Mouse (Mus musculus) thymus, postnatal 0 days (tissue): ENCODE measurements around the gene Adamts3. TPM values are rescaled to one million over a fixed set of nuclear protein-coding genes. Genes with fewer than 3 reads are reported as not detected.

ENCODE experiments used
- DNase-seq: peaks from one replicate; pipeline ENCODE4 v3.0.0-alpha.2; 2015; ENCODE audit warnings: low spot score
- polyA plus RNA-seq: library from polyadenylated mRNA; unstranded; fragments of >200 nt; fragmentation: Nextera tagmentation; extraction: Ambion mirVana; gene quantifications from 2 replicates; pipeline ENCODE4 v1.2.1, GENCODE M21; 2015

The Adamts3 gene
- polyA plus RNA-seq, 1 experiment from 2014 or later: 1.2 TPM

- no peak for DNase-seq
These were observed 171.8 kb downstream of the Adamts3 start for GRCm38 (mm10) chr5:89711116-89711859.

DNA sequence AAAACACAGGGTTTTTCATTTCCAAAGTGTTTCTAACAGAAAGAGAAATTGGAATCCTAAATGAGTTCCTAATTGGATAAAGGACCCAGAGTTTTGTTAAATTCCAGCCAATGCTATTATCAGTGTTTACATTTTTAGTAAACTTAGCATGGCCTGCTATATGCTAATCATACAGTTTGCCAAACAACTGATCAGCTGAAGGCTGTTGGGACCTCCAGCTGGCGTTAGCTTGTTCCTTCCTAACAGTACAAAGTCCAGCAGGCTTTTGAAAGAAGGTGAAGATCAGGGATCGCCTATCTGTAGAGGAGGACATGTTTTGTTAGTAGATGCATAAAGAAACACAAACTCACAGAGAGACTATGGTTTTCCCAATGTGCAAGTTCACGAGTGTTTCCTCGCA, 173.7 kb downstream of the Adamts3 start:
- no peak for DNase-seq

GRCm38 (mm10) chr5:89704264-89704663, 178.9 kb downstream of the Adamts3 start:
- no peak for DNase-seq

DNA sequence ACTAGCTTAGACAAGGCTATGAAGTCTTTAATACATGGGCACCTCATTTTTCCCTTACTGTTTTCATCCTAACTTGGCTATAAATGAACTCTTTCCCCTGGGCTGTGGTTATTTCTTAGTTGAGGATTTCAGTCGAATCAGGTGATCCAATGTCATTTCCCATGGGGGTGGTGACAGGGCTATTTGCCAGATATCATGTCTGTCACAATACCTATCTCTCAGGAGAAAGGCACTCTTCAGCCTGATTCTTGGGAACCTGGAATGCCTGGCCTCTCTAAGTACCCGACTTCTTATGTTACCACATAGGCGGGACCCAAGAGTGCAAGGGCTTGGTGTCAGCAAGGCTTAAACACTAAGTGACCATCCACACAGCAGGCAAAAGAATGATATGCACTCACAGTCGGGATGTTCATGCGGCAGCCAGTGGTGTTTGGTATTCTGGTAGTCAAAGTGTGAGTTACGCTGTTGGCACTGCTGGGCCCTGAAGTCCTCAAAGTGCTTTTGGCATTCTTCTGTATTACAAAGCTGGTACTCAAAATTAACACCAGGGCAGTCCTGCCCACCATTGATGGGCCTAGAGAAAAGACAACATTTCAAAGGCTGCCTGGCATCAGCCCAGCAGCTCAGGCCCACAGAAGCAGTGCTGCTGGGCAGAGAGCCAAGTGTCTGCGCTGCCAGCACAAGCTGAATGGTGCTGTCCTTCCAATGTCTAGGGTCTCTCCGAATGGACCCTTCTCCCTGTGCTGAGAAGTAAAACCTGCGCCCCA, 181.7 kb downstream of the Adamts3 start:
- DNase-seq: no peak

DNA sequence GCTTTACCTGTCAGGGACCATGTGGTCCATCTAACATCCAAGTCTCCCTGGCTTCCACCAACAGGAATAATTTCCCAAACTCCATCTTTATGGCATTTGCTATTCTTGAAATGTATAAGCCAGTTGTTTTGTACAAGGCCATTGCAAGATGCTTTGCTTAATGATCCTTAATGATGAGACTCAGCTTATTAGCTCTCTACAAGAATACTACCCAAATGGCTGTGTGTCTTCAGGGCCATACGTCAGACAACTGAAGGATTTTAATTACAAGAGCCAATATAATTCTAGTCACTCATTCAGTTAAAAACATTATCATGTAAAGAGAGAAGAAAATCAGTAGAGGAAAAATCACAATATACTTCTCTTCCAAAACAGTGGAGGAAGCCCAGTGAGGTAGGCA, 195.3 kb downstream of the Adamts3 start:
- DNase-seq: no peak

DNA sequence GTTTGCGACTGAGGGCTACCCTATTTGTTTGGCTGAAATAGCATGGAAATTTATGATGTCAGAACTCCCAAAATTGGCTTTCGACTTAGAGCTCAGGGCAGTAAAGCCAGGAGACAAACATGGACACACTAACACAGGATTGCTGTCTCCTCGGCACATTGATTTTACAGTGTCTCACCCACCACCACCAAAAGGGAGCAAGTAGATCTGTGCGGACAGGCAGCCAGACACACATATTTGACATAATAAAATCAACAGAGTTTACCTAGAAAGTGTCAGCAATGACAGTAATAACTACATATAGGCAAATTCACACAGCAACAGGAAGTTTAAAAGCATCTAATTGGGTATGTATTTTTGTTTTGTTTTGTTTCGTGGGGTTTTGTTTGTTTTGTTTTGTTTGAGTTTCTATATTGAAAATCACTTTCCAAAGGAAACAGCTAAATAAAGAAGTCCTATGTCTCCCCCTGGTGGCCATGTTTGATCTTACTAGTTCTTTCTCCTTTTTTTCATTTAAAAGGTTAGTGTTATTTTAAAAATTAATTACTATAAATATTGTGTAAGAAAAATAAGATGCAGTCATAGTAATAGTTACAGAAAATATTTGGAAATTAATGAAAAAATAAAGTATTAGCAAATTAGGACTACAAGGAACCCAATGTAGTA, 203.1 kb downstream of the Adamts3 start:
- DNase-seq: peak; percentile 53

DNA sequence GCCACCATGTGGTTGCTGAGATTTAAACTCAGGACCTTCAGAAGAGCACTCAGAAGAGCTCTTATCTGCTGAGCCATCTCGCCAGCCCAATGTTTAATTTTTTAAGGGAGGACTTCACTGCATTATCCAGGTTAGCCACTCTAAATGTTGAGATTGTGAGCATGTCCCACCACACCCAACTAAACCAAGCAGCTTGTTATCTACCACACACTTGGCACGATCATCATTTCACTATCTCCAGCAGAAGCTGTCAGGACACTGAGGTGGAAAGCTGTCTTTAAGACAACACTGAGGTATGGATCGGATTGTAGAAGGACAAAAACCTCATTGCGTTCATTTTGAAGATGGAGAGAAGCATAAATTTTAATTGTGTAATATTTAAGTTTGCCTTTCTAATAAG, 205.0 kb downstream of the Adamts3 start:
- no peak for DNase-seq

- DNase-seq: no peak
These were observed 208.9 kb downstream of the Adamts3 start for GRCm38 (mm10) chr5:89674066-89674848.

GRCm38 (mm10) chr5:89672950-89673349, 210.2 kb downstream of the Adamts3 start:
- no peak for DNase-seq

DNA sequence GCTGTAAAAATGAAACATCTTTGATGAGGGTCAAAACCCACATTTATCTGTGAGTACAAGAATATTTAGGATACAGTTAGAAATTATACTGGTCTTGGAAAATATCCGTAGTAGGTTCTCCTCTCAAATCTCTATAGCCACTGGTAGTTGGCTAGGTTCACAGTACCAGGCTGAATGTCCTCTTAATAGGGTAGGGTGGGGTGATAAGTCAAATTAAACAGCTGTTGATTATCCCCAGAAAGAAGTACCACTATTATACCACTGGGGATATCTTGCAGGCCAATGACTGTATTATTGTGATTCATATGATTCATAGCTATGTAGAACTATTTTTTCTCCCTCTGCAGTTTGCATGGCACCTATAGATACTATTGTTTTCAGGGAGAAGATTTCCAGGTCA, 228.8 kb downstream of the Adamts3 start:
- DNase-seq: no peak

GRCm38 (mm10) chr5:89653862-89654261, 229.3 kb downstream of the Adamts3 start:
- DNase-seq: no peak

GRCm38 (mm10) chr5:89646940-89647339, 236.2 kb downstream of the Adamts3 start:
- no peak for DNase-seq

DNA sequence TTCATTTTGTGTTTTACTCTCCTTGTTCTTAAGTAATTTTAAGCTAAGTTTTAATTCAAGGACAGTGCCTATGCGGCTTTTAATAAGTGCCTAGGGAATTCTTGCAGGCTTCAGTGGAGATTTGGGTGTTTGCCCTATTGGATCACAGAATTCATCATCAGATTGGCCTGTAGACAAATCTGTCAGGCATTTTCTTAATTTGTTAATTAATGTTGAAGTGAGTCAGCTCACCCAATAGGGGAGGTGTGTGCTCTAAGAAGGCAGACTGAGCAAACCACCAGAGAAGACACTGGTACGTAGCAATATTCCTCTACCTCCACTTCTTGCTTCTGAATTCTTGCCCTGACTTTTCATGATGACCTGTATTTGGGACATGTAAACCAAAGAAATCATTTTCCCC, 247.7 kb downstream of the Adamts3 start:
- no peak for DNase-seq

DNA sequence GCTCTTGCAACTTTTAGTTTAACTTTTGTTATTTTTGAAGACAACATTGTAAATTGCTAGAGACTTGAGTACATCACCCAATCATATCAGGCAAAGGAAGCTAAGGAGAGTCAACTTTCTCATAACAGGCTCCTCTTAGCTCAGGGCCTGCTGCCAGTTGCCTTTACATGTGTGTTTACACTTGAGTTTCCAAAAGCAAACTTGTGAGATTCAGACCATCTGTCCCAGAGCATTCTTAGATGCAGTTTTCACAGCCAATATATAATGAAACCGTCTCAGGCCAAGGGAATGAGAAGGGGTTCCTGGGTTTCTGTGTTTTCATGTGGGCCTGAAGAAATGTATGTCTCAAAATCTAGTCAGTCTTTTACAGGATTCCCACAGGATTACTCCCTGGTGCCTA, 251.5 kb downstream of the Adamts3 start:
- DNase-seq: no peak
